Mouse (Mus musculus): ENCODE data around the gene Tnfrsf23. TPM values are rescaled to one million over a fixed set of nuclear protein-coding genes. Genes with fewer than 3 reads are reported as not detected.
"Not testable (repeated sequence)": the region's sequence is repeated elsewhere in the genome, so short reads cannot be mapped to it uniquely, and the experiment has no call there.

Tnfrsf23 gene
- total RNA-seq, 2 experiments from 2014 or later, result 3.2 to 4.0 TPM

- intact Hi-C loops (cut with DNase I; ENCODE audit: low total_unique reads), result no loop called here
- no peak for DNase-seq
These were observed 3.8 kb upstream of the Tnfrsf23 start for GRCm38 (mm10) chr7:143689481-143689880.

GRCm38 (mm10) chr7:143686676-143687075 lies 1.0 kb upstream of the Tnfrsf23 start:
- DNase-seq; intact Hi-C loops (cut with DNase I; ENCODE audit: low total_unique reads): not testable (repeated sequence)

- DNase-seq; intact Hi-C loops (cut with DNase I; ENCODE audit: low total_unique reads): not testable (repeated sequence)
These were observed 519 bp upstream of the Tnfrsf23 start for GRCm38 (mm10) chr7:143686191-143686590.

- DNase-seq; intact Hi-C loops (cut with DNase I; ENCODE audit: low total_unique reads): not testable (repeated sequence)
These were observed 1.1 kb downstream of the Tnfrsf23 start for GRCm38 (mm10) chr7:143684569-143684968.

- intact Hi-C loops (cut with DNase I; ENCODE audit: low total_unique reads), result no loop called here
- DNase-seq, result no peak
These were observed 4.1 kb downstream of the Tnfrsf23 start for GRCm38 (mm10) chr7:143681566-143681965.

- DNase-seq; intact Hi-C loops (cut with DNase I; ENCODE audit: low total_unique reads): not testable (repeated sequence)
These were observed 4.8 kb downstream of the Tnfrsf23 start for GRCm38 (mm10) chr7:143680836-143681235.

GRCm38 (mm10) chr7:143679650-143680049 lies 6.0 kb downstream of the Tnfrsf23 start:
- intact Hi-C loops (cut with DNase I; ENCODE audit: low total_unique reads); DNase-seq: not testable (repeated sequence)

- DNase-seq, result no peak
- intact Hi-C loops (cut with DNase I; ENCODE audit: low total_unique reads), result no loop called here
These were observed 19.0 kb downstream of the Tnfrsf23 start for GRCm38 (mm10) chr7:143666427-143667311.

GRCm38 (mm10) chr7:143663470-143663869 lies 22.2 kb downstream of the Tnfrsf23 start:
- no peak for DNase-seq
- intact Hi-C loops (cut with DNase I; ENCODE audit: low total_unique reads), result no loop called here

GRCm38 (mm10) chr7:143660797-143661196 lies 24.9 kb downstream of the Tnfrsf23 start:
- no peak for DNase-seq
- intact Hi-C loops (cut with DNase I; ENCODE audit: low total_unique reads), result no loop called here

GRCm38 (mm10) chr7:143649769-143650346 lies 35.8 kb downstream of the Tnfrsf23 start:
- DNase-seq; intact Hi-C loops (cut with DNase I; ENCODE audit: low total_unique reads): not testable (repeated sequence)

- intact Hi-C loops (cut with DNase I; ENCODE audit: low total_unique reads), result no loop called here
- peak; percentile 84 for DNase-seq
These were observed 36.5 kb downstream of the Tnfrsf23 start, which contains the start of gene Tnfrsf22 for GRCm38 (mm10) chr7:143649034-143649768. Tnfrsf22 (minus strand) TSS chr7:143649661.

- DNase-seq; intact Hi-C loops (cut with DNase I; ENCODE audit: low total_unique reads): not testable (repeated sequence)
These were observed 41.7 kb downstream of the Tnfrsf23 start for GRCm38 (mm10) chr7:143643949-143644348.

- DNase-seq, result no peak
- intact Hi-C loops (cut with DNase I; ENCODE audit: low total_unique reads), result no loop called here
These were observed 49.0 kb downstream of the Tnfrsf23 start for GRCm38 (mm10) chr7:143636674-143637073.

GRCm38 (mm10) chr7:143631503-143631902 lies 54.2 kb downstream of the Tnfrsf23 start:
- intact Hi-C loops (cut with DNase I; ENCODE audit: low total_unique reads), result no loop called here
- DNase-seq, result no peak

- no peak for DNase-seq
- intact Hi-C loops (cut with DNase I; ENCODE audit: low total_unique reads), result no loop called here
These were observed 56.2 kb downstream of the Tnfrsf23 start for GRCm38 (mm10) chr7:143629501-143629900.

GRCm38 (mm10) chr7:143628540-143628939 lies 57.1 kb downstream of the Tnfrsf23 start, which contains the start of gene Tnfrsf26:
Tnfrsf26 (minus strand) TSS chr7:143628722.
- no peak for DNase-seq
- intact Hi-C loops (cut with DNase I; ENCODE audit: low total_unique reads), result no loop called here

- intact Hi-C loops (cut with DNase I; ENCODE audit: low total_unique reads), result no loop called here
- DNase-seq, result no peak
These were observed 58.0 kb downstream of the Tnfrsf23 start for GRCm38 (mm10) chr7:143627555-143628286.

GRCm38 (mm10) chr7:143626178-143626577 lies 59.5 kb downstream of the Tnfrsf23 start:
- no peak for DNase-seq
- intact Hi-C loops (cut with DNase I; ENCODE audit: low total_unique reads), result no loop called here

Data from gastrocnemius, postnatal 14 days (tissue).